Mouse (Mus musculus) megakaryocyte progenitor cell, adult 5-6 weeks (primary cell): ENCODE data around the gene Gm7145. TPM values are rescaled to one million over a fixed set of nuclear protein-coding genes. Genes with fewer than 3 reads are reported as not detected.
"Not testable (repeated sequence)": the region's sequence is repeated elsewhere in the genome, so short reads cannot be mapped to it uniquely, and the experiment has no call there.

Experiments
- ATAC-seq: replicated peaks from 2 replicates; pipeline ENCODE4 v1.8.0; 2016; ENCODE audit warnings: mild to moderate bottlenecking, moderate TSS enrichment, inconsistent platforms; ENCODE audit not compliant: poor library complexity
- total RNA-seq, 2 experiments: library from RNA; stranded (forward) in 1 of 2; stranded (reverse) in 1 of 2; fragments of 157-497, 149-512 nt in 1 of 2; fragments of 200-1000 nt in 1 of 2; gene quantifications; 2 replicates each; pipeline versions ENCODE4 v1.2.3 to v1.2.4; 2015 to 2017

Gene Gm7145
- total RNA-seq (2015) (not detected in 2 replicates), total RNA-seq (2017) (not detected in 2 replicates)

DNA sequence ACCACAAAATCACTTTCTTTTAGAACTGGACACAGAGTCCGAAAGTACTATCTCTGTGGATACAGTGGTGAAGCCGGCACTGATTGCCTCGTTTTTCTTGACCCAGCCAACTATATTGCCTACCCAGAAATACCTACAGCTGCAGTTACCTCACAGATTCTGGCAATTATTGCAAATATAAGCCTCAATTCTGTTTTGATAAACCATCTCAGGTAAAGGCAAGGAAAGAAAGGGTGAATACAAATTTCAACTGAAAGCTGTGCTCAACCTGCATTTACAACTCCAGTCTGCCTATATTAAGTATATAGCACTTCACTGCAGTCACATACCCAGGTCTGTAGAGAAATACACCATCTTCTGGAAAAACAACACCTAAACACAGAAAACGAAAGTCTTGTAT lies at the start of gene Gm7145:
Gene Gm7145 (plus strand): TSS at position 301 of the 400 bp plus-strand sequence.
- ATAC-seq: no peak

DNA sequence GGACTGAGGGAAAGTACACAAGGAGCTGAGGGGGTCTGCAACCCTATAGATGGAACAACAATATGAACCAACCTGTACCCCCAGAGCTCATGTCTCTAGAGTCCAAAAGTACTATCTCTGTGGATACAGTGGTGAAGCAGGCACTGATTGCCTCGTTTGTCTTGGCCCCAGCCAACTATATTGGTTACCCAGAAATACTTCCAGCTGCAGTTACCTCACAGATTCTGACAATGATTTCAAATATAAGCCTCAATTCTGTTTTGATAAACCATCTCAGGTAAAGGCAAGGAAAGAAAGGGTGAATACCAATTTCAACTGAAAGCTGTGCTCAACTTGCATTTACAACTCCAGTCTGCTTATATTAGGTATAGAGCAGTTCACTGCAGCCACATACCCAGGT lies 38.0 kb upstream of the Gm7145 start, which contains the start of gene Gm28168:
Gene Gm28168 (plus strand): TSS at position 301 of the 400 bp plus-strand sequence.
- ATAC-seq: not testable (repeated sequence)

GRCm38 (mm10) chr1:118003876-118004275 lies 38.1 kb downstream of the Gm7145 start:
- ATAC-seq: not testable (repeated sequence)

- not testable (repeated sequence) for ATAC-seq
Measured at GRCm38 (mm10) chr1:118012736-118013135, 47.0 kb downstream of the Gm7145 start.

Other genes with a start within 250 kb of the Gm7145 start
- not detected in 2 replicates for gene B020011L13Rik, start 184.8 kb upstream of the Gm7145 start, total RNA-seq (2015)
- not detected in 2 replicates for gene B020011L13Rik, start 184.8 kb upstream of the Gm7145 start, total RNA-seq (2017)
- not detected in 2 replicates for gene Gm28360, start 135.9 kb upstream of the Gm7145 start, total RNA-seq (2015)
- not detected in 2 replicates for gene Gm28360, start 135.9 kb upstream of the Gm7145 start, total RNA-seq (2017)
- not detected in 2 replicates for gene Gm28168, start 37.9 kb upstream of the Gm7145 start, total RNA-seq (2015)
- not detected in 2 replicates for gene Gm28168, start 37.9 kb upstream of the Gm7145 start, total RNA-seq (2017)
- not detected in 2 replicates for gene Gm29106, start 210.6 kb downstream of the Gm7145 start, total RNA-seq (2015)
- gene Gm29106, start 210.6 kb downstream of the Gm7145 start, total RNA-seq (2017): not detected in 2 replicates